Mouse (Mus musculus) neutrophil, adult 5-6 weeks (primary cell): ENCODE data around the gene Pls3. TPM values are rescaled to one million over a fixed set of nuclear protein-coding genes. Genes with fewer than 3 reads are reported as not detected.
"Not testable (repeated sequence)": the region's sequence is repeated elsewhere in the genome, so short reads cannot be mapped to it uniquely, and the experiment has no call there.

Experiments used
- ATAC-seq: fragments of 151-379, 151-347 bp; 2 replicates; pipeline ENCODE4 v1.8.0; 2017; ENCODE audit warnings: mild to moderate bottlenecking, moderate TSS enrichment; ENCODE audit not compliant: insufficient number of reproducible peaks, poor library complexity, low FRiP score, severe bottlenecking; ENCODE audit errors: extremely low read depth
- total RNA-seq: library from RNA; stranded (forward); fragments of 200-1000 nt; gene quantifications from 2 replicates; pipeline ENCODE4 v1.2.3, GENCODE M21; 2017

Pls3 gene
- total RNA-seq, 1 experiment from 2014 or later: 1.4 TPM

GRCm38 (mm10) chrX:75814123-75814522 lies 60.9 kb downstream of the Pls3 start:
- ATAC-seq: no peak

DNA sequence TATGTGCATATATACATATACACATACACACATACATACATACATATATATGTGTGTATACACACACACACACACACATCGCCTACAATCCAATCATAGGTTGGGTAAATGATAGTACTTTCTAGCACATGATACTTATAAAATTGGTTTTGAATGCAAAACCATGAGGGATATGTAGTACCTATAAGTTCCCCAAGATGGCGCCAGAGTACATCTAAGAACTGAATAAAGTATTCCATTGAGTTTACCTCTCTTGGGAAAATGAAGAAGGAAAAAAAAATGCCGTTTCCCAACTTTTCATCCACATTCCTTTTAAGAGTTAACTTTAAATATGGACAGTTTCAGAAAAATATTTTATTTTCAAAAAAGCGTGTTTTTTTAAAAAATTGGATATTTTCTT lies 78.4 kb downstream of the Pls3 start:
- no peak for ATAC-seq

DNA sequence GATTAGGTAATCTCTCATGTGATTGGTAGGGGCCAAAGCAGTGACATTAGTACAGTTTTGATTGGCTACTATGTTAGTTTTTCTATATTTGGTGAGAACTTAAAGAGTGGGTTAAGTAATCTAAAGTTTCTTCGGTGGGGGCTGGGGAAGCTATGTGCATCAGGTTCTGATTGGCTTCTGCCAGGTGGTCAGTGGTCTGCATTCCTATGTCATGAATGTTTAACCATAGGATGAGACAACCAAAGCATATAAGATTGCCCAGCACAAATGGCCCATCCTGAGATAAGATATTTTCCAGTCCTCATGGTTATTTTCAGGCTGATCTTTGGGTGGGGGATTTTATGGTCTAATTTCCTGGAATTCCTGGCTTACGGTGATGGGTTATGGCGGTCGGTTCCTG lies 95.2 kb downstream of the Pls3 start:
- no peak for ATAC-seq

GRCm38 (mm10) chrX:75777461-75777860 lies 97.5 kb downstream of the Pls3 start:
- no peak for ATAC-seq

DNA sequence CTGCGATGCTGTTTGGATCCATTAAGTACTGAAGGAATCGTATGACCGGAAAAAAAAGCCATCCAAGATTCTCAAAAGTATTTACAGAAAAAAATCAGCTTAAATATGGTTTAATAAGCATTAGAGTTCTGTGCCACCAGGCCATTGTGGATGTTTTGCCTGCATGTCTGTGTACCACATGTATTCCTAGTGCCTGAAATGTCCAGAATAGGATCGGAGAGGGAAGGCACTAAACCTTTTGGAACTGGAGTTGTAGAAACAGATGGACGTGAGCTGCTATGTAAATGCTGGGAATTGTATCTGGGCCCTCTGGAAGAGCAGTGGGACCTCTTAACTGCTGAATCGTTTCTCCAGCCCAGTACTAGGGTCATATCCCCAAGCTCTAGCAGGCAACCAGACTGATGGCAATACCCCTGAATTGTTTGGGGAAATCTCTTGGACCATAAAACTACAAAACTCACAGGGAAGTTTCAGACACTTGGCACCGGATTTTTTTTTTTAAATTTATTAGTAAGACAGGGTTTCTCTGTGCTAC lies 110.1 kb downstream of the Pls3 start:
- no peak for ATAC-seq

DNA sequence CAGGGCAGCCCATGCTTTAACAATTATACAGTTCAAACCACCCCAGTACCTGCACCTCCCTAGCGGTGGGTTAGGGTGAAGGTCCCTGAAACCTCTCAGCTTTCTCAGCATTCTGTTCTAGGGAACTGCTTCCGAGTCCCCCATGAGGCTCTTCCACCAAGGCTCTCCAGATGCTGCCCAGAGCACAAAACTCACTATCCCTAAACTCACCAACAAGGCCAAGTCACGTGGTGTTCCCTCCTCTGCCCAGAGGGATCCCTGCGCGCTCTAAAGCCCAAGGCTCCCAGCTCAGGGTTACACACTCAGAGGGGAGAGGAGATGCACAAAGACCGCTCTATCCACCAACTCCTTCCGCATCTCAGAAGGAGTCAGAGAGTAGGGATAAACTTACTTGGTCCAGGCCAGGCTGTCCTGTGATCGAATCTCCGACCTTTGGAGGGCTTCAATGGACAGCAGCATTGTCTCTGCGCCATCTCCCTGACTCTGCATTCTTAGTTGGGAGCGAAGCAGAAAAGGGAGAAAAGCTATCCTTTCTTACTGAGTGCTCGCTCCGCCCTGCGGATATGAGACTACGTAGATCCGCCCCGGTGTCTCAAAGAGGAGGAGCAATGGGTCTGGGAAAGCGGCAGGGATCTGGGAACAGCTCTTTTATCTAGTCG lies 110.7 kb downstream of the Pls3 start:
- peak; percentile 41; the same call in 1 of the 2 replicates for ATAC-seq

- ATAC-seq: not testable (repeated sequence)
These were observed 115.5 kb downstream of the Pls3 start for GRCm38 (mm10) chrX:75759461-75759860.

GRCm38 (mm10) chrX:75759036-75759435 lies 115.9 kb downstream of the Pls3 start:
- not testable (repeated sequence) for ATAC-seq

- not testable (repeated sequence) for ATAC-seq
These were observed 117.0 kb downstream of the Pls3 start for GRCm38 (mm10) chrX:75757966-75758365.

- not testable (repeated sequence) for ATAC-seq
These were observed 120.5 kb downstream of the Pls3 start for GRCm38 (mm10) chrX:75754531-75754930.

- ATAC-seq: not testable (repeated sequence)
These were observed 124.8 kb downstream of the Pls3 start for GRCm38 (mm10) chrX:75750126-75750725.

- not testable (repeated sequence) for ATAC-seq
These were observed 125.7 kb downstream of the Pls3 start for GRCm38 (mm10) chrX:75749312-75749711.

GRCm38 (mm10) chrX:75744466-75744865 lies 130.5 kb downstream of the Pls3 start:
- not testable (repeated sequence) for ATAC-seq

- not testable (repeated sequence) for ATAC-seq
These were observed 135.5 kb downstream of the Pls3 start for GRCm38 (mm10) chrX:75739464-75739863.
